Mouse (Mus musculus): ENCODE data around the gene Gm11114. TPM values are rescaled to one million over a fixed set of nuclear protein-coding genes. Genes with fewer than 3 reads are reported as not detected.

Gm11114 gene
- polyA plus RNA-seq, 1 experiment from 2014 or later: not detected

GRCm38 (mm10) chr9:85342892-85343785 lies 30.6 kb downstream of the Gm11114 start:
- Histone ChIP-seq H3K9ac (ENCODE audit: low read depth, low read length) (no peak overlapping the region), H3K36me3 (ENCODE audit: control insufficient read depth, insufficient read depth, low read length) (no peaks in the 10 kb centered on the region), H3K4me1 (ENCODE audit: control insufficient read depth, insufficient read depth, low read length) (no peaks in the 10 kb centered on the region), H3K4me3 (ENCODE audit: low read depth, low read length) (no peak overlapping the region), H3K4me2 (ENCODE audit: low read depth, low read length) (no peak overlapping the region), H3K27ac (replicated peaks; ENCODE audit: low read depth, low read length) (no peak overlapping the region), H3K9me3 (ENCODE audit: control insufficient read depth, low read length) (no peaks in the 10 kb centered on the region), H3K27me3 (replicated peaks; ENCODE audit: control insufficient read depth, insufficient read depth, low read length) (no peaks in the 10 kb centered on the region)
- ATAC-seq (ENCODE audit: low read depth) (no peak), DNase-seq (ENCODE audit: low spot score) (no peak)
- 75% methylated on average over 8 of the region's 8 CpGs for WGBS

- 73% methylated on average over 10 of the region's 10 CpGs for WGBS
- no peak for ATAC-seq (ENCODE audit: low read depth)
Observed at GRCm38 (mm10) chr9:85347823-85348523, 35.4 kb downstream of the Gm11114 start.

GRCm38 (mm10) chr9:85355559-85355958 lies 43.0 kb downstream of the Gm11114 start:
- ATAC-seq (ENCODE audit: low read depth) (no peak), DNase-seq (ENCODE audit: low spot score) (no peak)
- Histone ChIP-seq H3K9ac (ENCODE audit: low read depth, low read length) (no peak overlapping the region), H3K27me3 (replicated peaks; ENCODE audit: control insufficient read depth, insufficient read depth, low read length) (no peaks in the 10 kb centered on the region), H3K4me1 (ENCODE audit: control insufficient read depth, insufficient read depth, low read length) (no peaks in the 10 kb centered on the region), H3K27ac (replicated peaks; ENCODE audit: low read depth, low read length) (no peak overlapping the region), H3K36me3 (ENCODE audit: control insufficient read depth, insufficient read depth, low read length) (no peaks in the 10 kb centered on the region), H3K9me3 (ENCODE audit: control insufficient read depth, low read length) (no peaks in the 10 kb centered on the region), H3K4me2 (ENCODE audit: low read depth, low read length) (no peak overlapping the region), H3K4me3 (ENCODE audit: low read depth, low read length) (no peak overlapping the region)
- WGBS: 78% methylated on average over 5 of the region's 5 CpGs

More at GRCm38 (mm10) chr9:85347823-85348523, 35.4 kb downstream of the Gm11114 start:
- no peaks in the 10 kb centered on the region for H3K27me3 ChIP-seq (replicated peaks; ENCODE audit: control insufficient read depth, insufficient read depth, low read length)
- H3K9me3 ChIP-seq (ENCODE audit: control insufficient read depth, low read length): no peaks in the 10 kb centered on the region
- H3K4me2 ChIP-seq (ENCODE audit: low read depth, low read length): no peak overlapping the region
- no peak for DNase-seq (ENCODE audit: low spot score)
- no peaks in the 10 kb centered on the region for H3K36me3 ChIP-seq (ENCODE audit: control insufficient read depth, insufficient read depth, low read length)
- H3K27ac ChIP-seq (replicated peaks; ENCODE audit: low read depth, low read length): no peak overlapping the region
- H3K9ac ChIP-seq (ENCODE audit: low read depth, low read length): no peak overlapping the region
- H3K4me3 ChIP-seq (ENCODE audit: low read depth, low read length): no peak overlapping the region
- no peaks in the 10 kb centered on the region for H3K4me1 ChIP-seq (ENCODE audit: control insufficient read depth, insufficient read depth, low read length)

- no peaks in the 10 kb centered on the region for H3K36me3 ChIP-seq (ENCODE audit: control insufficient read depth, insufficient read depth, low read length)
- no peak for DNase-seq (ENCODE audit: low spot score)
- H3K27ac ChIP-seq (replicated peaks; ENCODE audit: low read depth, low read length): no peak overlapping the region
- H3K9me3 ChIP-seq (ENCODE audit: control insufficient read depth, low read length): no peaks in the 10 kb centered on the region
- no peaks in the 10 kb centered on the region for H3K27me3 ChIP-seq (replicated peaks; ENCODE audit: control insufficient read depth, insufficient read depth, low read length)
- no peak overlapping the region for H3K9ac ChIP-seq (ENCODE audit: low read depth, low read length)
- H3K4me3 ChIP-seq (ENCODE audit: low read depth, low read length): no peak overlapping the region
- ATAC-seq (ENCODE audit: low read depth): no peak
- WGBS: 82% methylated on average over 7 of the region's 7 CpGs
- no peak overlapping the region for H3K4me2 ChIP-seq (ENCODE audit: low read depth, low read length)
- no peaks in the 10 kb centered on the region for H3K4me1 ChIP-seq (ENCODE audit: control insufficient read depth, insufficient read depth, low read length)
Observed at GRCm38 (mm10) chr9:85357154-85357860, 44.7 kb downstream of the Gm11114 start.

Other genes with a start within 250 kb of the Gm11114 start
- gene Tent5a, start 14.6 kb downstream of the Gm11114 start, polyA plus RNA-seq (2014; fragmentation: Nextera tagmentation; extraction: Ambion mirVana): 29.6 and 34.2 TPM in 2 replicates